Mouse (Mus musculus) neural tube, embryonic 14.5 days (tissue): ENCODE data around the gene Gsg1l. TPM values are rescaled to one million over a fixed set of nuclear protein-coding genes. Genes with fewer than 3 reads are reported as not detected.

Source experiments
- ATAC-seq: fragments of 200-750 bp; cut with Nextera tagmentation; 2 replicates; pipeline ENCODE4 v1.8.0; 2017; ENCODE audit warnings: low read depth, mild to moderate bottlenecking, moderate TSS enrichment, moderate library complexity
- H3K27ac ChIP-seq: fragments of 300-500 bp; sonication (generic); 2 replicates; pipeline ENCODE4 v1.5.1; 2014; ENCODE audit warnings: low read depth, mild to moderate bottlenecking, control low read depth, low read length, moderate library complexity, mixed read lengths
- H3K27me3 ChIP-seq: fragments of 300-500 bp; sonication (generic); 2 replicates; pipeline ENCODE4 v1.6.1; 2014; ENCODE audit warnings: low read length; ENCODE audit not compliant: control insufficient read depth, insufficient read depth
- H3K36me3 ChIP-seq: fragments of 300-500 bp; sonication (generic); 2 replicates; pipeline ENCODE4 v1.6.1; 2014; ENCODE audit warnings: low read length, mixed read lengths; ENCODE audit not compliant: control insufficient read depth, insufficient read depth
- H3K4me1 ChIP-seq: fragments of 300-500 bp; sonication (generic); 2 replicates; pipeline ENCODE4 v1.6.1; 2014; ENCODE audit warnings: low read length; ENCODE audit not compliant: control insufficient read depth, insufficient read depth
- H3K4me2 ChIP-seq: fragments of 300-500 bp; sonication (generic); 2 replicates; pipeline ENCODE4 v1.6.1; 2014; ENCODE audit warnings: mild to moderate bottlenecking, low read depth, low read length, control low read depth
- H3K4me3 ChIP-seq: fragments of 300-500 bp; sonication (generic); 2 replicates; pipeline ENCODE4 v1.5.1; 2014; ENCODE audit warnings: low read depth, low read length, control low read depth, mixed read lengths
- H3K9ac ChIP-seq: fragments of 300-500 bp; sonication (generic); replicated peaks from 2 replicates; pipeline ENCODE4 v1.6.1; 2014; ENCODE audit warnings: low read depth, mild to moderate bottlenecking, control low read depth, low read length, mixed read lengths
- H3K9me3 ChIP-seq: fragments of 300-500 bp; sonication (generic); 2 replicates; pipeline ENCODE4 v1.6.1; 2016; ENCODE audit warnings: low read length; ENCODE audit not compliant: control insufficient read depth
- WGBS: fragments of 180-500 bp; shearing (Covaris S2); extraction: QIAGEN DNeasy Blood & Tissue Kit; methylation state at CpG from one replicate; pipeline ENCODE4 v1.1.7; 2014; 5-methylcytosine and 5-hydroxymethylcytosine counted together
- polyA plus RNA-seq: library from polyadenylated mRNA; unstranded; fragments of >200 nt; fragmentation: Nextera tagmentation; extraction: Ambion mirVana; gene quantifications from 2 replicates; pipeline ENCODE4 v1.2.1, GENCODE M21; 2014

The Gsg1l gene
- polyA plus RNA-seq, 1 experiment from 2014 or later: 14.5 TPM

- no peak overlapping the region for H3K9ac ChIP-seq
- no peak overlapping the region for H3K4me3 ChIP-seq
- H3K4me2 ChIP-seq: no peak overlapping the region
- no peaks in the 10 kb centered on the region for H3K27me3 ChIP-seq
- peak overlapping the region; percentile 52 for H3K27ac ChIP-seq
- H3K9me3 ChIP-seq: no peaks in the 10 kb centered on the region
- peak; percentile 38; the same call in 1 of the 2 replicates for ATAC-seq
- H3K36me3 ChIP-seq: no peaks in the 10 kb centered on the region
- 22% methylated on average over 5 of the region's 5 CpGs for WGBS
- peaks cover 12% of the 10 kb centered on the region for H3K4me1 ChIP-seq
These were observed 244.0 kb downstream of the Gsg1l start for GRCm38 (mm10) chr7:125838078-125838742.

DNA sequence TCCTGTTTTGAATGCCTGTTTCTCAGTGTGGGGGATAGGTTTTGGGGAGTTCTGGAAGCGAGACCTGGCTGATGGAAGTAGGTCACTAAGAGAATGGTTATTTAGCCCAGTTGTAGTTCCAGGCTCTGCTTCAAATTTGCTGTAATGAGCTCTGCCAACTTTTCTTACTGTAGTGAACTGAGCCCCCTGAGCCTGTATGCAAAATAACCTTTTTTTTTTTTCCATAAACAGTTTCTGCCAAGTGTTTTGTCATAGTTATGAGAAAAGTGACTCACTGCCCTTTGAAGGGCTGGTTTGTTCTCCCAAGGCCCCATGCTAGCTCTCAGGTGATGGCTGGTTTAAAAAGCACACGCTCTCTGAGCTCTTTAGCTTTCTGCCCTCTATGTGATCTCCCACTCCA is 248.7 kb downstream of the Gsg1l start:
- Histone ChIP-seq H3K4me1 (peaks cover 11% of the 10 kb centered on the region), H3K4me3 (no peak overlapping the region), H3K4me2 (no peak overlapping the region), H3K9ac (no peak overlapping the region), H3K27me3 (no peaks in the 10 kb centered on the region), H3K27ac (no peak overlapping the region), H3K9me3 (no peaks in the 10 kb centered on the region), H3K36me3 (no peaks in the 10 kb centered on the region)
- WGBS: 91% methylated on average over 2 of the region's 2 CpGs
- no peak for ATAC-seq

GRCm38 (mm10) chr7:125832767-125833166 is 249.4 kb downstream of the Gsg1l start:
- no peak overlapping the region for H3K4me2 ChIP-seq
- H3K4me1 ChIP-seq: peaks cover 5% of the 10 kb centered on the region; the same call in 1 of the 2 replicates
- no peak overlapping the region for H3K9ac ChIP-seq
- no peaks in the 10 kb centered on the region for H3K9me3 ChIP-seq
- no peaks in the 10 kb centered on the region for H3K27me3 ChIP-seq
- 46% methylated on average over 1 of the region's 1 CpGs for WGBS
- H3K36me3 ChIP-seq: no peaks in the 10 kb centered on the region
- H3K27ac ChIP-seq: no peak overlapping the region
- no peak for ATAC-seq
- no peak overlapping the region for H3K4me3 ChIP-seq

DNA sequence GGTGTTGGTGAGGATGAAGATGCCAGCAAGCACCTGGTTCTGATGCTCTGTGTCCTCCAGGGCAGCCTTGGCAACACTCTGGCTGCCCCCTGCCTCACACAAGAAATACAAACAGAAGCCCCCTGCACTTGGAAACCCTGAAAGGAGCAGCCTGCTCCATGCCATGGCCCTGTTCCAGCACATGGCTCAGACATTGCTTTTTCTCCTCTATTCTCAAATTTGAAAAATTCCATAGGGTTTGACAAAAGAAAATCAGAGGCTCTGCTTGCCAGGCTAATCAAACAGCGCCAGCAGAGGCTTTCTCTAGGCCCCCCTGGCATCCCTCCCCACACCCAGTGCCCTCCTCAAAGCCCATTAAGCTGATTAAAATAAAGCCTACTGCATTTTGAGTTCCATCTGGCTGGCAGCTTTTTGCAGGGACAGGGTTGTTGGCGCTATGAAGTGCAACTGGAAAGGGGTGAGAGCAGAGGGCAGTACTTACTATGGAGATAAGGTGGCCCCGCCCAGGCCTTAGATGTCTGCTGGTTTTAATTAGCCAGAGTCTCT is 253.0 kb downstream of the Gsg1l start:
- ATAC-seq: no peak
- 73% methylated on average over 3 of the region's 3 CpGs for WGBS
- H3K9ac ChIP-seq: no peak overlapping the region

DNA sequence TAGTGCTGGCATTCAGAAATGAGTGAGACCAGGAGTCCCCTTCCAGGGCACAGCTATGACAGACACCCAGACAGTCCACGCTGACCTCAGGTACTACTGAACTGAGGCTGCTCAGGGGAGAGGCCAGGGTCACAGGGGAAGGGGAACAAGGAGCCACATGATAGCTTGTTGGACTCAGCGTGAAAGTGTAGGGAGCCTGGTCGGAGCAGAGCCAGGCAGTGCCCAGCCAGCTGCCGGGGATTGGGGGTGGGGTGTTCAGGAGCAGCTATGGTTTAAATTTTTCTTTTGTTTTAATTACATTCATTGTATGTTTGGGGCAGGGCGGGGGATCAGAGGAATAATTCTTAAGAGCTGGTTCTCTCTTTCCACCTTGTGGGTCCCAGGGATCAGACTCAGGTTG is 253.7 kb downstream of the Gsg1l start:
- WGBS: 73% methylated on average over 5 of the region's 5 CpGs
- H3K9ac ChIP-seq: no peak overlapping the region
- H3K9me3 ChIP-seq: no peaks in the 10 kb centered on the region
- no peak overlapping the region for H3K4me3 ChIP-seq
- no peaks in the 10 kb centered on the region for H3K27me3 ChIP-seq
- H3K4me2 ChIP-seq: no peak overlapping the region
- no peak for ATAC-seq
- no peak overlapping the region for H3K27ac ChIP-seq
- no peaks in the 10 kb centered on the region for H3K36me3 ChIP-seq
- peaks cover 3% of the 10 kb centered on the region; the same call in 1 of the 2 replicates for H3K4me1 ChIP-seq

More for the DNA sequence above, 253.0 kb downstream of the Gsg1l start:
- Histone ChIP-seq H3K4me2 (no peak overlapping the region), H3K9me3 (no peaks in the 10 kb centered on the region), H3K4me3 (no peak overlapping the region), H3K27ac (no peak overlapping the region), H3K36me3 (no peaks in the 10 kb centered on the region), H3K4me1 (peaks cover 3% of the 10 kb centered on the region; the same call in 1 of the 2 replicates), H3K27me3 (no peaks in the 10 kb centered on the region)

Other genes starting within 250 kb of the Gsg1l start
- gene Xpo6, start 118.1 kb upstream of the Gsg1l start, polyA plus RNA-seq: 68.3 and 77.2 TPM in 2 replicates
- 232 and 271 TPM in 2 replicates for gene Sbk1, start 190.2 kb upstream of the Gsg1l start, polyA plus RNA-seq